Mouse (Mus musculus) forebrain, embryonic 16.5 days (tissue): ENCODE measurements around the gene Gatm. TPM values are rescaled to one million over a fixed set of nuclear protein-coding genes. Genes with fewer than 3 reads are reported as not detected.

Source experiments
- ATAC-seq: fragments of 200-750 bp; cut with Nextera tagmentation; 2 replicates; pipeline ENCODE4 v1.8.0; 2017; ENCODE audit warnings: mild to moderate bottlenecking, moderate library complexity
- H3K27ac ChIP-seq: fragments of 300-500 bp; sonication (generic); 2 replicates; pipeline ENCODE4 v1.5.1; 2014; ENCODE audit warnings: low read length, control low read depth
- H3K27me3 ChIP-seq: fragments of 300-500 bp; sonication (generic); replicated peaks from 2 replicates; pipeline ENCODE4 v1.6.1; 2014; ENCODE audit warnings: low read length; ENCODE audit not compliant: control insufficient read depth, insufficient read depth
- H3K36me3 ChIP-seq: fragments of 300-500 bp; sonication (generic); 2 replicates; pipeline ENCODE4 v1.6.1; 2014; ENCODE audit not compliant: control insufficient read depth, insufficient read depth
- H3K4me1 ChIP-seq: fragments of 300-500 bp; sonication (generic); replicated peaks from 2 replicates; pipeline ENCODE4 v1.6.1; 2014; ENCODE audit warnings: low read length; ENCODE audit not compliant: control insufficient read depth, insufficient read depth
- H3K4me2 ChIP-seq: fragments of 300-500 bp; sonication (generic); 2 replicates; pipeline ENCODE4 v1.6.1; 2014; ENCODE audit warnings: mild to moderate bottlenecking, low read length, control low read depth
- H3K4me3 ChIP-seq: fragments of 300-500 bp; sonication (generic); replicated peaks from 2 replicates; pipeline ENCODE4 v1.5.1; 2014; ENCODE audit warnings: mild to moderate bottlenecking, low read length, control low read depth
- H3K9ac ChIP-seq: fragments of 300-500 bp; sonication (generic); replicated peaks from 2 replicates; pipeline ENCODE4 v1.6.1; 2014; ENCODE audit warnings: low read depth, low read length, control low read depth
- H3K9me3 ChIP-seq: fragments of 300-500 bp; sonication (generic); 2 replicates; pipeline ENCODE4 v1.6.1; 2016; ENCODE audit warnings: low read length; ENCODE audit not compliant: control insufficient read depth
- WGBS: fragments of 180-500 bp; shearing (Covaris S2); extraction: QIAGEN DNeasy Blood & Tissue Kit; methylation state at CpG from one replicate; pipeline ENCODE4 v1.1.7; 2014; 5-methylcytosine and 5-hydroxymethylcytosine counted together
- polyA plus RNA-seq: library from polyadenylated mRNA; unstranded; fragments of >200 nt; fragmentation: Nextera tagmentation; extraction: Ambion mirVana; gene quantifications from 2 replicates; pipeline ENCODE4 v1.2.1, GENCODE M21; 2015

Gatm gene
- polyA plus RNA-seq = 30.6 and 32.0 TPM in 2 replicates

- Histone ChIP-seq H3K36me3 (no peaks in the 10 kb centered on the region), H3K9me3 (no peaks in the 10 kb centered on the region), H3K27ac (0 out of 2 replicates have a peak within 1 kb of the TSS, but pooled peaks have one; percentile 33), H3K9ac (peak within 1 kb of the TSS; percentile 85), H3K4me2 (peak within 1 kb of the TSS; percentile 93), H3K4me3 (peak within 1 kb of the TSS; percentile 72), H3K27me3 (no peaks in the 10 kb centered on the region), H3K4me1 (peaks cover 6% of the 10 kb centered on the region)
- peak; percentile 98 for ATAC-seq
- WGBS = 2% methylated on average over 48 of the region's 48 CpGs
Observed at GRCm38 (mm10) chr2:122610746-122611653, at the start of gene Gatm. Gene Gatm, minus strand, starts transcription at chr2:122611303.

GRCm38 (mm10) chr2:122659825-122660224 lies 48.7 kb upstream of the Gatm start:
- Histone ChIP-seq H3K27ac (no peak overlapping the region), H3K27me3 (no peaks in the 10 kb centered on the region), H3K4me2 (no peak overlapping the region), H3K4me3 (no peak overlapping the region), H3K9me3 (no peaks in the 10 kb centered on the region), H3K4me1 (no peaks in the 10 kb centered on the region), H3K9ac (no peak overlapping the region), H3K36me3 (no peaks in the 10 kb centered on the region)
- 89% methylated on average over 7 of the region's 7 CpGs for WGBS
- no peak for ATAC-seq

GRCm38 (mm10) chr2:122657707-122658524 lies 46.8 kb upstream of the Gatm start:
- H3K9ac ChIP-seq = no peak overlapping the region
- H3K4me1 ChIP-seq = no peaks in the 10 kb centered on the region
- no peaks in the 10 kb centered on the region for H3K36me3 ChIP-seq
- ATAC-seq = no peak
- no peak overlapping the region for H3K4me3 ChIP-seq
- no peak overlapping the region for H3K4me2 ChIP-seq
- 90% methylated on average over 11 of the region's 11 CpGs for WGBS
- H3K27me3 ChIP-seq = no peaks in the 10 kb centered on the region
- no peaks in the 10 kb centered on the region for H3K9me3 ChIP-seq
- H3K27ac ChIP-seq = no peak overlapping the region

- H3K4me3 ChIP-seq = no peak overlapping the region
- no peaks in the 10 kb centered on the region for H3K9me3 ChIP-seq
- H3K4me1 ChIP-seq = no peaks in the 10 kb centered on the region
- H3K27ac ChIP-seq = no peak overlapping the region
- no peaks in the 10 kb centered on the region for H3K27me3 ChIP-seq
- 79% methylated on average over 9 of the region's 9 CpGs for WGBS
- no peaks in the 10 kb centered on the region for H3K36me3 ChIP-seq
- H3K4me2 ChIP-seq = no peak overlapping the region
- H3K9ac ChIP-seq = no peak overlapping the region
- ATAC-seq = no peak
Observed at GRCm38 (mm10) chr2:122656767-122657166, 45.7 kb upstream of the Gatm start.

- H3K9me3 ChIP-seq = no peaks in the 10 kb centered on the region
Observed at GRCm38 (mm10) chr2:122656052-122656451, 44.9 kb upstream of the Gatm start.

GRCm38 (mm10) chr2:122652096-122653084 lies 41.3 kb upstream of the Gatm start:
- Histone ChIP-seq H3K9ac (no peak overlapping the region), H3K4me3 (no peak overlapping the region), H3K4me2 (no peak overlapping the region), H3K36me3 (no peaks in the 10 kb centered on the region), H3K27ac (no peak overlapping the region), H3K27me3 (no peaks in the 10 kb centered on the region), H3K9me3 (no peaks in the 10 kb centered on the region), H3K4me1 (no peaks in the 10 kb centered on the region)
- WGBS = 79% methylated on average over 17 of the region's 17 CpGs
- no peak for ATAC-seq

More at GRCm38 (mm10) chr2:122656052-122656451, 44.9 kb upstream of the Gatm start:
- H3K9ac ChIP-seq = no peak overlapping the region
- no peaks in the 10 kb centered on the region for H3K4me1 ChIP-seq
- no peaks in the 10 kb centered on the region for H3K36me3 ChIP-seq
- WGBS = 65% methylated on average over 2 of the region's 2 CpGs
- ATAC-seq = no peak
- H3K27ac ChIP-seq = no peak overlapping the region
- H3K4me2 ChIP-seq = no peak overlapping the region
- H3K27me3 ChIP-seq = no peaks in the 10 kb centered on the region
- H3K4me3 ChIP-seq = no peak overlapping the region

- Histone ChIP-seq H3K36me3 (no peaks in the 10 kb centered on the region), H3K27me3 (peaks cover 5% of the 10 kb centered on the region; the same call in 1 of the 2 replicates), H3K4me3 (no peak overlapping the region), H3K4me1 (peaks cover 5% of the 10 kb centered on the region), H3K27ac (no peak overlapping the region), H3K9ac (no peak overlapping the region), H3K4me2 (no peak overlapping the region), H3K9me3 (no peaks in the 10 kb centered on the region)
- WGBS = 63% methylated on average over 5 of the region's 5 CpGs
- no peak for ATAC-seq
Observed at GRCm38 (mm10) chr2:122638673-122639072, 27.6 kb upstream of the Gatm start.

- peaks cover 5% of the 10 kb centered on the region for H3K4me1 ChIP-seq
- peak overlapping the region; percentile 48 for H3K9ac ChIP-seq
- H3K27ac ChIP-seq = no peak overlapping the region
- no peaks in the 10 kb centered on the region for H3K9me3 ChIP-seq
- peak overlapping the region; percentile 74 for H3K4me2 ChIP-seq
- 31% methylated on average over 12 of the region's 12 CpGs for WGBS
- peak overlapping the region; percentile 44 for H3K4me3 ChIP-seq
- no peak for ATAC-seq
- H3K36me3 ChIP-seq = 0 out of 2 replicates have a peak, but pooled peaks cover 4% of the 10 kb centered on the region
- H3K27me3 ChIP-seq = peaks cover 5% of the 10 kb centered on the region; the same call in 1 of the 2 replicates
Observed at GRCm38 (mm10) chr2:122638029-122638428, 26.9 kb upstream of the Gatm start.
